Mouse (Mus musculus) heart, embryonic 15.5 days (tissue): Measurements from ENCODE around the gene Ccl2. TPM values are rescaled to one million over a fixed set of nuclear protein-coding genes. Genes with fewer than 3 reads are reported as not detected.
A peak's percentile ranks its signal among the peaks of the same experiment; 100 is the strongest.

Experiments used
- ATAC-seq: fragments of 200-750 bp; cut with Nextera tagmentation; replicated peaks from 2 replicates; pipeline ENCODE4 v1.8.0; 2017; ENCODE audit warnings: low read depth, moderate TSS enrichment; ENCODE audit not compliant: insufficient number of reproducible peaks, insufficient read depth, low FRiP score
- H3K27ac ChIP-seq: fragments of 300-500 bp; sonication (generic); 2 replicates; pipeline ENCODE4 v1.5.1; 2015; ENCODE audit warnings: mild to moderate bottlenecking, inconsistent platforms
- H3K27me3 ChIP-seq: fragments of 300-500 bp; sonication (generic); 2 replicates; pipeline ENCODE4 v1.6.1; 2015; ENCODE audit warnings: inconsistent platforms
- H3K36me3 ChIP-seq: fragments of 300-500 bp; sonication (generic); 2 replicates; pipeline ENCODE4 v1.6.1; 2015; ENCODE audit warnings: mild to moderate bottlenecking, inconsistent platforms
- H3K4me1 ChIP-seq: fragments of 300-500 bp; sonication (generic); replicated peaks from 2 replicates; pipeline ENCODE4 v1.6.1; 2015; ENCODE audit warnings: inconsistent platforms
- H3K4me2 ChIP-seq: fragments of 300-500 bp; sonication (generic); 2 replicates; pipeline ENCODE4 v1.6.1; 2015; ENCODE audit warnings: inconsistent platforms, mild to moderate bottlenecking, moderate library complexity
- H3K4me3 ChIP-seq: fragments of 300-500 bp; sonication (generic); 2 replicates; pipeline ENCODE4 v1.5.1; 2015; ENCODE audit warnings: mild to moderate bottlenecking, inconsistent platforms
- H3K9ac ChIP-seq: fragments of 300-500 bp; sonication (generic); 2 replicates; pipeline ENCODE4 v1.6.1; 2015; ENCODE audit warnings: mild to moderate bottlenecking, inconsistent platforms
- H3K9me3 ChIP-seq: fragments of 300-500 bp; sonication (generic); replicated peaks from 2 replicates; pipeline ENCODE4 v1.6.1; 2016; ENCODE audit warnings: inconsistent platforms
- WGBS: fragments of 180-500 bp; shearing (Covaris S2); methylation state at CpG from one replicate; pipeline ENCODE4 v1.1.7; 2015; ENCODE audit warnings: mixed read lengths; 5-methylcytosine and 5-hydroxymethylcytosine counted together
- polyA plus RNA-seq: library from polyadenylated mRNA; unstranded; fragments of >200 nt; fragmentation: Nextera tagmentation; extraction: Ambion mirVana; gene quantifications from 2 replicates; pipeline ENCODE4 v1.2.1, GENCODE M21; 2015

The Ccl2 gene
- polyA plus RNA-seq, 1 experiment from 2014 or later, result 9.4 TPM

DNA sequence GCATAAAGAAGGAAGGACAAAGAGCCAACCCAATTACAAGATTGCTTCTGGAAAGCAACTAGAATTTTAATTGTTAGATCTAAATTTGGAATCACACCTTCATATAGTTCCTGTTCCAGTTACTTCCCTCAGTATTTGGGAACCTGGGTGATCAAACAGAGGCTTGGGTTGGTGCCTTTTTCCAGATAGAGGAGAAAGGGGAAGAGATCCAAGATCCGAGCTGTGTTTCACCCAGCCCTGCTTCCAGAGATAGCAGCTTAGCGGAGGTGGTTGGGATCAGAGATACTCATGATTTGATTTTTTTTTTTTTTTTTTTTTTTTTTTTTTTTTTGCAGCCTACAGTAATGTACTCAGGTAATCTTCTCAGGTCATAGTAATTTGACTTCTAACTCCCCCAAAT, 486 bp downstream of the Ccl2 start:
- ATAC-seq, result no peak
- Histone ChIP-seq H3K36me3 (no peaks in the 10 kb centered on the region), H3K9ac (no peak overlapping the region), H3K4me2 (no peak overlapping the region), H3K27me3 (no peaks in the 10 kb centered on the region; the same call in 1 of the 2 replicates), H3K4me1 (peaks cover 30% of the 10 kb centered on the region), H3K9me3 (no peaks in the 10 kb centered on the region), H3K27ac (no peak overlapping the region; the same call in 1 of the 2 replicates), H3K4me3 (no peak overlapping the region)
- WGBS, result 74% methylated on average over 2 of the region's 2 CpGs

DNA sequence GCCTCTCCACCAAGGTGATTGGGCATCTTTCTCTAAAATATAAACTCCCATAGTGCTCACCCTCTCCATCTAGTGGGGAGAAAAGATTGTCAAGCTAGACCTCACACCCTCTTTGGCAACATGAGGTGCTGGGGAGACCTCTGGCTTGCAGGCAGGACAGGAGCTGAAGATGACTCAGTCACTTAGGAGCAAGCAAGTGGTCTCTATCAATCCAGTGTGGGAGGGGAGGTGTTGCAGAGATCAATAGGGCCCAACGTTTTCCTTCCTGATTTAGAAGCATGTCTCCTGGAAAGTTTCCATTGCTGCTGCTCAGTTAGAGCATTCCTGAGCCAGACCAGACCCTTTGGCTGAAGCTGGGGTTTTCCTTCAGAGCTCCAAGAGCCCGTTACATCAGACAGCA, 3.2 kb downstream of the Ccl2 start, which contains the start of gene Gm17268:
TSS of gene Gm17268 (minus strand) at position 28 of the 400 bp plus-strand sequence.
- ATAC-seq, result peak; percentile 27; the same call in 1 of the 2 replicates
- Histone ChIP-seq H3K4me1 (peaks cover 12% of the 10 kb centered on the region), H3K9me3 (no peaks in the 10 kb centered on the region), H3K4me3 (no peak within 1 kb of the TSS), H3K9ac (no peak within 1 kb of the TSS), H3K36me3 (no peaks in the 10 kb centered on the region), H3K27ac (no peak within 1 kb of the TSS), H3K27me3 (no peaks in the 10 kb centered on the region; the same call in 1 of the 2 replicates), H3K4me2 (no peak within 1 kb of the TSS)
- WGBS, result 7% methylated on average over 2 of the region's 2 CpGs

DNA sequence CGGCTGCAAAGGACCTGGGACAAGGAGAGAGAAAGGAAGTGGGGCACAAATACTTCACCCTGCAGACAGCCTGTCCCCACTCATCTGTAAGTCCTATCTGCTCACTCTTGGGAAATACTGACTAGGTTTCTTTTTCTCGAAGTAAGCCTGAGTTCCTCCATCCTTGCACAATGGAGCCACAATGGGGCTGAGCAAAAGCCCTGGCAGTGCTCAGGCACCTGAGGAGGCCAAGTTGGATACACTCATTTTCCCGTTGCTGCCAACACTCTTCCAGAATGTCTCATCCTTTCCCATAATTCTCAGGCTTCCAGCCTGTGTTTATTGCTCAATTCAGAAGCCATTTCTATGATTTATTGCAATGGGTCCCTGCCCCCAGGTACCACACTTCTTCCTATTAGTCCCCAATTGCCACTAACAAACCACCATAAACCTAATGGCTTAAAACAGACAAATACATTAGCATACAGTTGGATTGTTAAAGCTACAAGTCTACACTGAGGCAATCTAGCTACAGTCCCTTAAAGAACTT, 3.8 kb downstream of the Ccl2 start:
- H3K4me2 ChIP-seq, result no peak overlapping the region
- no peak overlapping the region for H3K27ac ChIP-seq
- H3K27me3 ChIP-seq, result no peaks in the 10 kb centered on the region; the same call in 1 of the 2 replicates
- peaks cover 10% of the 10 kb centered on the region for H3K4me1 ChIP-seq
- H3K36me3 ChIP-seq, result no peaks in the 10 kb centered on the region
- no peak overlapping the region for H3K9ac ChIP-seq
- no peaks in the 10 kb centered on the region for H3K9me3 ChIP-seq
- ATAC-seq, result no peak
- H3K4me3 ChIP-seq, result no peak overlapping the region
- 50% methylated on average over 3 of the region's 3 CpGs for WGBS

DNA sequence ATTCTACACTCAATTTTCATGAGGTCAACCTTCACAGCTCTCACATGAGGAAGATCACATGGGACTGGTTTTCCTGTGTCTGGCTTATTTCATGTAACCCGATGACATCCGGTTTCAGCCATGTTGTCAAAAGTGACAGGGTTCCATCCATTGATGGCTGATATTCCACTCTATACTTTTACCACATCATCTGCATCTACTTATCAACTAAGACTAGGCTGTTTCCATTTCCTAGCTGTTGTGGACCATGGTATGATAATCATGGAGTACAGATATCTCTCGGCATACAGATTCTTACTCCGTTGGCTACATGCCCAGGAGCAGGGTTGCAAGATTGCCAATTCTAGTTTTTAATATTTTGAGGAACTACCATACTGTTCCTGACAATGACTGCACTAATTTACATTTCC, 6.3 kb downstream of the Ccl2 start:
- no peaks in the 10 kb centered on the region; the same call in 1 of the 2 replicates for H3K27me3 ChIP-seq
- 62% methylated on average over 4 of the region's 4 CpGs for WGBS
- no peaks in the 10 kb centered on the region for H3K36me3 ChIP-seq
- no peak overlapping the region for H3K27ac ChIP-seq
- H3K4me2 ChIP-seq, result no peak overlapping the region
- no peak for ATAC-seq
- H3K9me3 ChIP-seq, result no peaks in the 10 kb centered on the region
- H3K4me1 ChIP-seq, result peaks cover 5% of the 10 kb centered on the region; the same call in 1 of the 2 replicates
- no peak overlapping the region for H3K4me3 ChIP-seq
- no peak overlapping the region for H3K9ac ChIP-seq

DNA sequence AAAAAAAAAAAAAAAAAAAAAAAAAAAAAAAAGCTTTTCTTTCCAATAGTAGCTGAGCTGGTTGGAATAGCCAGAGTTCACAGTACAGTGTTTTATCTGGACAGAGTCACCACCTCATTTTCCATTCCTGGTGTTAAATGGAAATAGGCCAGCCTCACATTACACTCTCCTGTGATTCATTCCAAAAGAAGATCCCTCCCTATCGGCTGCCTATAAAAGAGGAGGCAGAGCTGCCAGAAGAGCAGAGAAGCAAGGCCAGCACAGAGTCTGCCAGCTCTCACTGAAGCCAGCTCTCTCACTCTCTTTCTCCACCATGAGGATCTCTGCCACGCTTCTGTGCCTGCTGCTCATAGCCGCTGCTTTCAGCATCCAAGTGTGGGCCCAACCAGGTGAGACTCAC, 10.1 kb downstream of the Ccl2 start, which contains the start of gene Ccl7:
TSS of gene Ccl7 (plus strand) at position 242 of the 400 bp plus-strand sequence.
- no peak for ATAC-seq
- Histone ChIP-seq H3K27me3 (no peaks in the 10 kb centered on the region), H3K9ac (no peak within 1 kb of the TSS), H3K4me1 (peaks cover 2% of the 10 kb centered on the region; the same call in 1 of the 2 replicates), H3K36me3 (no peaks in the 10 kb centered on the region), H3K4me3 (no peak within 1 kb of the TSS), H3K4me2 (no peak within 1 kb of the TSS), H3K9me3 (no peaks in the 10 kb centered on the region), H3K27ac (0 out of 2 replicates have a peak within 1 kb of the TSS, but pooled peaks have one; percentile 9)
- WGBS, result 51% methylated on average over 3 of the region's 3 CpGs

DNA sequence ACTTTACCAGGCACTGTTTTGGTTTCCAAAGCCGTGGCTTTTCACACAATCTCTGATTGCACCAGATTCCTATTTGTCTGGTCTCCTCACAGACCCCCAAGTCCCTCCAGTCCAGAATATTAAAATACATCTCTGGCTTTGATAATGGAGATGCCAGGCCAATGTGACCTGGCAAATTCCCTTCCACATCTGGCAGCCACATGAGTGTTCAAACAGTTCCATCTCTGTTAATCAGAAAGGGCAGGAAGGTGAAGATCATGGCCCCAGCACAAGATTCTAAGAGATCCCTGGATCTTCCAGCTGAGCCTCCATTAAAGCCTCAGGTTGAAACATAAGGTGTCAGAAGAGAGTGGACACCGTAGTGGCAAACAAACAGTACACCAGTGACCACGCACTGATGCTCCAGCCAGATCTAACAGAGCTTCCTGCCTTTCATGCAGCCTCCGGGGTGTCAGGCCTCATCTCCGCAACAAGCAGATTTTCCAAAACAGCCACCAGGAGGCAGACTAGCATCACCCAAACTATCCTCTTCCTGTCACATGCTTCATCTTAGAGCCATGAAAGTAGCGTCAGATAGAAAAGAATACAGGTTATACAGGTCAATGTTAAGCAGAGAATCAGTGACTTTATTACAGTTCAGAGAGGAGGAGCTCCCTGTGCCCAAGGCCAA, 12.5 kb downstream of the Ccl2 start:
- no peaks in the 10 kb centered on the region for H3K36me3 ChIP-seq
- H3K9ac ChIP-seq, result no peak overlapping the region
- no peaks in the 10 kb centered on the region for H3K27me3 ChIP-seq
- H3K4me3 ChIP-seq, result no peak overlapping the region
- no peak for ATAC-seq
- H3K4me2 ChIP-seq, result no peak overlapping the region
- H3K27ac ChIP-seq, result no peak overlapping the region
- 47% methylated on average over 6 of the region's 6 CpGs for WGBS
- H3K9me3 ChIP-seq, result no peaks in the 10 kb centered on the region
- H3K4me1 ChIP-seq, result peaks cover 2% of the 10 kb centered on the region; the same call in 1 of the 2 replicates

DNA sequence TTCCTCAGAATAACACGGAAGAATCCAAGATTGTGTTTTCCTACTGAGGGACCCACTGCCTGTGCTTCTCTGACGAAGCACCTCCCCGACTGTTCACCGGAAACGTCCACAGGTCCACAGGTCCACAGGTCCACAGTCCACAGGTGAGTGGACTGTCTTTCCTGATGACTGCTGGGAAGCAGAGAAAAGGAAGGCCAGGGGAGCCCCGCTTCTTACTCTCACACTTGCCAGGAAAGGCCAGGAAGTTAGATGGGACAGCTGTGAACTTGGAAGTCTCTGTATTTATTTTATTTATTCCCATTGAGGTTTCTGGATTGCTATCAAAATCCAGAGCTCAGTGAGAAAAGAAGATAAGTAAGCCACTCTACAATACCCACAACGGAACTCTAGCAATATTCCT, 18.5 kb downstream of the Ccl2 start:
- H3K27ac ChIP-seq, result no peak overlapping the region
- no peaks in the 10 kb centered on the region; the same call in 1 of the 2 replicates for H3K27me3 ChIP-seq
- H3K9ac ChIP-seq, result no peak overlapping the region
- H3K36me3 ChIP-seq, result no peaks in the 10 kb centered on the region
- no peaks in the 10 kb centered on the region for H3K4me1 ChIP-seq
- H3K9me3 ChIP-seq, result no peaks in the 10 kb centered on the region
- no peak overlapping the region for H3K4me2 ChIP-seq
- H3K4me3 ChIP-seq, result no peak overlapping the region
- ATAC-seq, result no peak
- 72% methylated on average over 7 of the region's 7 CpGs for WGBS

DNA sequence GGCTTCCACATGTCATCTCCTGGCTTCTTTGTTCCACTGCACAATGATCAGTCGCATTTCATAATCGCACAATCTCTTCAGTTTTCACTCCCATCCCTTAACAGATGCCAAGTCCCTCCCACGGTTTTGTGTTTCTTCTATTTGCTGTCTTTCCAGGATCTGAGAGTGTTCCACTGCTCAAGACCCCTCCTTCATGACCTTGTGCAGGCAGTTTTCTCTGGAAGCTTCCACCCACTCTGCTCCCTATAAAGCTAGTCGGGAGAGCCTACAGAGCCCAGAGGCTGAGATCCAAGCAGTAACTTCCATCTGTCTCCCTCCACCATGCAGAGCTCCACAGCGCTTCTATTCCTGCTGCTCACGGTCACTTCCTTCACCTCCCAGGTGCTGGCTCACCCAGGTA, 22.3 kb downstream of the Ccl2 start, which contains the start of gene Ccl11:
TSS of gene Ccl11 (plus strand) at position 178 of the 400 bp plus-strand sequence.
- Histone ChIP-seq H3K27me3 (no peaks in the 10 kb centered on the region; the same call in 1 of the 2 replicates), H3K9me3 (no peaks in the 10 kb centered on the region), H3K9ac (no peak within 1 kb of the TSS), H3K36me3 (no peaks in the 10 kb centered on the region), H3K4me2 (no peak within 1 kb of the TSS), H3K27ac (no peak within 1 kb of the TSS), H3K4me1 (no peaks in the 10 kb centered on the region), H3K4me3 (no peak within 1 kb of the TSS)
- no peak for ATAC-seq
- WGBS, result 68% methylated on average over 6 of the region's 6 CpGs

DNA sequence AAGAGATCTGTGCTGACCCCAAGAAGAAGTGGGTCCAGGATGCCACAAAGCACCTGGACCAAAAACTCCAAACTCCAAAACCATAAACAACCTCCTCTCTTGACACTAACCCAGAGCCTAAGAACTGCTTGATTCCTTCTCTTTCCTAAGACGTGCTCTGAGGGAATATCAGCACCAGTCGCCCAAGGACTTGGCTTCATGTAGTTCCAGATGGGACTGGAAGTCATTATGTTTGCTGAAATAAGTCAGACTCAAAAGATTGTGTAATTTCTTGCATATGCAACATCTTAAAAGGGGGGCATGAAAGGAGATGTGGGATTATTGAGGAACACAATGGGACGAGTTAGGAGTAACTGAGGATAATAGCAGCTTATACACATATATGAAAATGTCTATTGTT, 26.9 kb downstream of the Ccl2 start:
- no peak for ATAC-seq
- Histone ChIP-seq H3K4me2 (no peak overlapping the region), H3K36me3 (no peaks in the 10 kb centered on the region), H3K9ac (no peak overlapping the region), H3K4me1 (no peaks in the 10 kb centered on the region), H3K27ac (no peak overlapping the region), H3K4me3 (no peak overlapping the region), H3K9me3 (no peaks in the 10 kb centered on the region), H3K27me3 (no peaks in the 10 kb centered on the region)
- 66% methylated on average over 3 of the region's 3 CpGs for WGBS

DNA sequence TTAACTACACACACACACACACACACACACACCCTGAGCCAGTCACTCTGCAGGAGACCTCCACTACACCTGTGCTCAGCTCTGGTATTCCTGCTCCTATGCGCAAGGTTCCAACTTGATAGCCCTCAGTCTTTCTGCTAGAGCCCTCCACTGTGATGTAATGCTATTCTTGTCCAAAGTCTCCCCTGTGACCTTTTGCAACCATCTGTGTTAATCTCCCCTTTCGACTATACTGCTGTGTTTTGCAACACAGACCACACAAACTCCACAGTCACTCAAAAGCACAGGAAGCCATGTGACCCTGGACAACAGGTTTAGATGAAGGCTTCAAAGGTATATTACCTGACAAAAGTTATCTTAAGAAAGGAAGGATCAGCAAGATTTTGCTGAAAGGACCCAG, 28.1 kb downstream of the Ccl2 start:
- 70% methylated on average over 2 of the region's 2 CpGs for WGBS
- H3K4me2 ChIP-seq, result no peak overlapping the region
- H3K27ac ChIP-seq, result no peak overlapping the region
- H3K36me3 ChIP-seq, result no peaks in the 10 kb centered on the region
- no peak for ATAC-seq
- no peaks in the 10 kb centered on the region for H3K4me1 ChIP-seq
- no peak overlapping the region for H3K4me3 ChIP-seq
- H3K9me3 ChIP-seq, result no peaks in the 10 kb centered on the region
- H3K9ac ChIP-seq, result no peak overlapping the region
- no peaks in the 10 kb centered on the region for H3K27me3 ChIP-seq

DNA sequence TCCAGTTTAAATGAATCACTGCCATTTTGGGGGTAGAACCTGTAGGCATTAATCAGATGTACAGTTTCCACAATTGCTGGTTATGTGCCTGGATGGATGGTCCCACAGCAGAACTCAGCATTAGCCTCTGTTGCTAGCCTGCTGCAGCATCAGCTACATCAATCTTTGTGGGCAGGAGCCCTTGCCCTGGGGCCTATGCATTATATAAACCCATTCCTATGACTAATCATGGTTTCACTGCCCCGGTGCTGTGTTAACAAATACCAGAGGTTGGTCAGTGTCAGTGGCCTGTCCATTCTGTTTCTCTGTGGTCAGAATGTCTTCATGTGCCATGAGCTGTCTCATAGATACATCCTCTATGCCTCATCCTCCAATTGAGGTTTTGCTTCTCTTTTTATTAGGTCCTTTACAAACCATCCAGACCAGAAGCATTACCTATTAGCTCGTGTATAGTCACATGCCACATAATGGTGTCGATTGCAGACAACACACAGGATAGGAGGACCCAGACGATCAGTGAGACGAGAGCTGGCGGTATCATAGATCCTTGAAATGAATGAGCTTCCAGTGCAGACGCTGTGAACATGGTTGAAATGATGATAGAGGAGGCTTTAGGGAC, 31.7 kb downstream of the Ccl2 start:
- ATAC-seq, result no peak
- H3K27ac ChIP-seq, result no peak overlapping the region
- H3K9me3 ChIP-seq, result no peaks in the 10 kb centered on the region
- no peaks in the 10 kb centered on the region for H3K27me3 ChIP-seq
- no peaks in the 10 kb centered on the region for H3K36me3 ChIP-seq
- no peaks in the 10 kb centered on the region for H3K4me1 ChIP-seq
- H3K4me3 ChIP-seq, result no peak overlapping the region
- 65% methylated on average over 7 of the region's 7 CpGs for WGBS
- H3K4me2 ChIP-seq, result no peak overlapping the region
- no peak overlapping the region for H3K9ac ChIP-seq
